Mouse (Mus musculus) MEL (cell line): ENCODE results near the gene Tdrd3. TPM values are rescaled to one million over a fixed set of nuclear protein-coding genes. Genes with fewer than 3 reads are reported as not detected.

Experiments
- DNase-seq: peaks from one replicate; pipeline ENCODE4 v3.0.0; 2011; ENCODE audit warnings: low read depth, low spot score
- H3K27ac ChIP-seq: 2 replicates; pipeline ENCODE4 v1.5.1; 2012; ENCODE audit warnings: low read depth, mild to moderate bottlenecking, control low read depth, low read length, moderate library complexity; ENCODE audit not compliant: control insufficient read depth
- H3K27me3 ChIP-seq, 2 experiments: fragments of 150-350 bp in 1 of 2; sonication (generic) in 1 of 2; 2 replicates each; pipeline ENCODE4 v1.6.1; 2012; ENCODE audit warnings: low read length in 2 of 2, mild to moderate bottlenecking in 2 of 2, improper control_type of control experiment in 1 of 2, moderate library complexity in 1 of 2; ENCODE audit not compliant: insufficient read depth in 2 of 2, control insufficient read depth in 1 of 2
- H3K36me3 ChIP-seq, 2 experiments: 2 replicates each; pipeline ENCODE4 v1.6.1; 2012 to 2014; ENCODE audit warnings: low read length in 2 of 2, improper control_type of control experiment in 1 of 2, inconsistent platforms in 1 of 2, mild to moderate bottlenecking in 1 of 2; ENCODE audit not compliant: insufficient read depth in 2 of 2, control insufficient read depth in 1 of 2
- H3K4me1 ChIP-seq, 2 experiments: fragments of 150-350 bp in 1 of 2; sonication (generic) in 1 of 2; 2 replicates each; pipeline ENCODE4 v1.6.1; 2012; ENCODE audit warnings: low read length in 2 of 2, improper control_type of control experiment in 1 of 2, mild to moderate bottlenecking in 1 of 2; ENCODE audit not compliant: insufficient read depth in 2 of 2, control insufficient read depth in 1 of 2
- H3K4me3 ChIP-seq, 2 experiments: fragments of 150-350 bp in 1 of 2; sonication (generic) in 1 of 2; 2 replicates each; pipeline ENCODE4 v1.5.1; 2012; ENCODE audit warnings: low read depth in 2 of 2, low read length in 2 of 2, mild to moderate bottlenecking in 2 of 2, moderate library complexity in 2 of 2, control low read depth in 1 of 2, improper control_type of control experiment in 1 of 2; ENCODE audit not compliant: control insufficient read depth in 1 of 2, insufficient read depth in 1 of 2
- H3K79me2 ChIP-seq: 2 replicates; pipeline ENCODE4 v1.6.1; 2012; ENCODE audit warnings: mild to moderate bottlenecking, low read length, moderate library complexity; ENCODE audit not compliant: control insufficient read depth, poor library complexity, insufficient read depth
- H3K9ac ChIP-seq: 2 replicates; pipeline ENCODE4 v1.6.1; 2012; ENCODE audit warnings: low read depth, mild to moderate bottlenecking, control low read depth, low read length, moderate library complexity; ENCODE audit not compliant: control insufficient read depth, poor library complexity, severe bottlenecking
- H3K9me3 ChIP-seq: fragments of 150-350 bp; sonication (generic); replicated peaks from 2 replicates; pipeline ENCODE4 v1.6.1; 2012; ENCODE audit warnings: mild to moderate bottlenecking, low read length, improper control_type of control experiment, moderate library complexity; ENCODE audit not compliant: insufficient read depth
- BHLHE40 ChIP-seq: IDR thresholded peaks from 2 replicates; pipeline ENCODE4 v1.6.1; 2012; ENCODE audit warnings: low read depth, mild to moderate bottlenecking, inconsistent platforms, low read length, improper control_type of control experiment, borderline replicate concordance
- CHD1 ChIP-seq: IDR thresholded peaks from 2 replicates; pipeline ENCODE4 v1.6.1; 2012; ENCODE audit warnings: low read depth, mild to moderate bottlenecking, inconsistent platforms, low read length, improper control_type of control experiment
- CTCF ChIP-seq, 3 experiments: IDR thresholded peaks in 2 of 3; conservative IDR thresholded peaks in 1 of 3; 2 replicates each; pipeline ENCODE4 v1.5.1; 2011 to 2012; ENCODE audit warnings: low read length in 3 of 3, low read depth in 2 of 3, mild to moderate bottlenecking in 2 of 3, improper control_type of control experiment in 1 of 3, inconsistent platforms in 1 of 3, mixed read lengths in 1 of 3, moderate library complexity in 1 of 3; ENCODE audit not compliant: control insufficient read depth in 1 of 3, insufficient read depth in 1 of 3, poor library complexity in 1 of 3, severe bottlenecking in 1 of 3
- EP300 ChIP-seq, 2 experiments: IDR thresholded peaks; 2 replicates each; pipeline ENCODE4 v1.6.1; 2011; ENCODE audit warnings: improper control_type of control experiment in 2 of 2, low read length in 2 of 2, low read depth in 1 of 2, mild to moderate bottlenecking in 1 of 2
- GATA1 ChIP-seq: IDR thresholded peaks from 2 replicates; pipeline ENCODE4 v1.6.1; 2011; ENCODE audit warnings: low read depth, low read length, improper control_type of control experiment
- HCFC1 ChIP-seq: IDR thresholded peaks from 2 replicates; pipeline ENCODE4 v1.6.1; 2012; ENCODE audit warnings: low read depth, mild to moderate bottlenecking, inconsistent platforms, low read length, improper control_type of control experiment, moderate library complexity
- JUND ChIP-seq: IDR thresholded peaks from 2 replicates; pipeline ENCODE4 v1.6.1; 2011; ENCODE audit warnings: low read depth, mild to moderate bottlenecking, improper control_type of control experiment, low read length
- KAT2A ChIP-seq: conservative IDR thresholded peaks from 2 replicates; pipeline ENCODE4 v1.6.1; 2012; ENCODE audit warnings: low read depth, low read length, improper control_type of control experiment, inconsistent platforms
- MAFK ChIP-seq: IDR thresholded peaks from 2 replicates; pipeline ENCODE4 v1.6.1; 2011; ENCODE audit warnings: low read depth, mild to moderate bottlenecking, low read length, improper control_type of control experiment, borderline replicate concordance
- MAX ChIP-seq: IDR thresholded peaks from 2 replicates; pipeline ENCODE4 v1.6.1; 2011; ENCODE audit warnings: low read length, improper control_type of control experiment
- MAZ ChIP-seq: IDR thresholded peaks from 2 replicates; pipeline ENCODE4 v1.6.1; 2012; ENCODE audit warnings: low read depth, mild to moderate bottlenecking, inconsistent platforms, low read length, improper control_type of control experiment
- MEF2A ChIP-seq: IDR thresholded peaks from 2 replicates; pipeline ENCODE4 v1.6.1; 2014; ENCODE audit warnings: low read depth, mild to moderate bottlenecking, inconsistent platforms, low read length, improper control_type of control experiment; ENCODE audit not compliant: poor library complexity, insufficient replicate concordance, severe bottlenecking; ENCODE audit errors: extremely low read depth
- MXI1 ChIP-seq: IDR thresholded peaks from 2 replicates; pipeline ENCODE4 v1.6.1; 2011; ENCODE audit warnings: mild to moderate bottlenecking, low read depth, low read length, improper control_type of control experiment
- MYC ChIP-seq: IDR thresholded peaks from 2 replicates; pipeline ENCODE4 v1.6.1; 2011; ENCODE audit warnings: low read depth, mild to moderate bottlenecking, low read length, improper control_type of control experiment, moderate library complexity
- POLR2A ChIP-seq, 2 experiments: IDR thresholded peaks; 2 replicates each; pipeline ENCODE4 v1.6.1; 2011 to 2012; ENCODE audit warnings: low read length in 2 of 2, mild to moderate bottlenecking in 2 of 2, control low read depth in 1 of 2, improper control_type of control experiment in 1 of 2, low read depth in 1 of 2, moderate library complexity in 1 of 2; ENCODE audit not compliant: control insufficient read depth in 1 of 2, insufficient read depth in 1 of 2, poor library complexity in 1 of 2
- POLR2AphosphoS2 ChIP-seq: IDR thresholded peaks from 2 replicates; pipeline ENCODE4 v1.6.1; 2011; ENCODE audit warnings: low read length, improper control_type of control experiment
- RCOR1 ChIP-seq: IDR thresholded peaks from 2 replicates; pipeline ENCODE4 v1.6.1; 2012; ENCODE audit warnings: low read depth, mild to moderate bottlenecking, inconsistent platforms, low read length, improper control_type of control experiment
- SIN3A ChIP-seq: IDR thresholded peaks from 2 replicates; pipeline ENCODE4 v1.6.1; 2012; ENCODE audit warnings: low read length, improper control_type of control experiment, inconsistent platforms
- SMC3 ChIP-seq: IDR thresholded peaks from 2 replicates; pipeline ENCODE4 v1.6.1; 2011; ENCODE audit warnings: low read depth, low read length, improper control_type of control experiment
- TAL1 ChIP-seq: IDR thresholded peaks from 2 replicates; pipeline ENCODE4 v1.6.1; 2012; ENCODE audit warnings: mild to moderate bottlenecking, inconsistent platforms, low read length, moderate library complexity, mixed read lengths
- TBP ChIP-seq: IDR thresholded peaks from 2 replicates; pipeline ENCODE4 v1.8.0; 2011; ENCODE audit warnings: low read depth, low read length, improper control_type of control experiment
- TCF12 ChIP-seq: IDR thresholded peaks from 2 replicates; pipeline ENCODE4 v1.6.1; 2014; ENCODE audit warnings: low read depth, mild to moderate bottlenecking, inconsistent platforms, low read length, improper control_type of control experiment, moderate library complexity
- USF1 ChIP-seq: IDR thresholded peaks from 2 replicates; pipeline ENCODE4 v1.6.1; 2014; ENCODE audit warnings: low read depth, mild to moderate bottlenecking, inconsistent platforms, low read length, improper control_type of control experiment, moderate library complexity
- USF2 ChIP-seq, 2 experiments: IDR thresholded peaks; 2 replicates each; pipeline ENCODE4 v1.6.1; 2011 to 2012; ENCODE audit warnings: improper control_type of control experiment in 2 of 2, low read length in 2 of 2, borderline replicate concordance in 1 of 2, inconsistent platforms in 1 of 2, low read depth in 1 of 2, mild to moderate bottlenecking in 1 of 2; ENCODE audit not compliant: insufficient read depth in 1 of 2
- ZC3H11A ChIP-seq: IDR thresholded peaks from 2 replicates; pipeline ENCODE4 v1.6.1; 2012; ENCODE audit warnings: low read depth, mild to moderate bottlenecking, inconsistent platforms, low read length, improper control_type of control experiment
- ZMIZ1 ChIP-seq: IDR thresholded peaks from 2 replicates; pipeline ENCODE4 v1.6.1; 2012; ENCODE audit warnings: low read depth, mild to moderate bottlenecking, inconsistent platforms, low read length, improper control_type of control experiment, moderate library complexity
- ZNF384 ChIP-seq: IDR thresholded peaks from 2 replicates; pipeline ENCODE4 v1.6.1; 2012; ENCODE audit warnings: low read depth, mild to moderate bottlenecking, inconsistent platforms, low read length, improper control_type of control experiment
- polyA plus RNA-seq, 2 experiments: library from polyadenylated mRNA; stranded (reverse) in 1 of 2; unstranded in 1 of 2; fragments of >175 nt in 1 of 2; fragments of >200 nt in 1 of 2; gene quantifications; 2 replicates each; pipeline versions ENCODE4 v1.2.1 to v1.2.4; 2012; ENCODE audit warnings: low replicate concordance in 2 of 2, low read depth in 1 of 2; ENCODE audit not compliant: insufficient read length in 2 of 2, insufficient read depth in 1 of 2, missing spikeins in 1 of 2
- total RNA-seq: library from RNA; depleted of rRNA; stranded (reverse); fragments of 300-350 nt; gene quantifications from 2 replicates; pipeline ENCODE4 v1.2.3, GENCODE M21; 2012

Tdrd3 gene
- total and polyA plus RNA-seq, 3 experiments, result 22.5 to 22.6 TPM; not detected in 1

GRCm38 (mm10) chr14:87427032-87427431, 10.6 kb downstream of the Tdrd3 start:
- no peak for DNase-seq
- H3K36me3 ChIP-seq, result peaks cover 4 to 41% of the 10 kb centered on the region in 2 experiments
- no peaks in the 10 kb centered on the region for H3K27me3 ChIP-seq
- H3K4me3 ChIP-seq, result no peak overlapping the region
- peaks cover 20 to 25% of the 10 kb centered on the region in 2 experiments for H3K4me1 ChIP-seq
- H3K9me3 ChIP-seq, result no peaks in the 10 kb centered on the region
- TF ChIP-seq POLR2AphosphoS2 (no peak), POLR2A (IDR thresholded peaks at IDR 0.05; ENCODE audit: control insufficient read depth in 1 of 2, insufficient read depth in 1 of 2, low read depth in 1 of 2, low read length in 2 of 2, poor library complexity in 1 of 2) (no peak), EP300 (IDR thresholded peaks at IDR 0.05; ENCODE audit: low read depth in 1 of 2, low read length in 2 of 2) (no peak), USF2 (IDR thresholded peaks at IDR 0.05; ENCODE audit: borderline replicate concordance in 1 of 2, insufficient read depth in 1 of 2, low read depth in 1 of 2, low read length in 2 of 2) (no peak), KAT2A (no peak), JUND (no peak), HCFC1 (no peak), CHD1 (no peak), TCF12 (no peak), MAFK (no peak), SIN3A (no peak), MAZ (no peak), ZMIZ1 (no peak), RCOR1 (no peak)
- no peak overlapping the region for H3K27ac ChIP-seq
- H3K79me2 ChIP-seq, result peaks cover 54% of the 10 kb centered on the region
- H3K9ac ChIP-seq, result no peak overlapping the region

DNA sequence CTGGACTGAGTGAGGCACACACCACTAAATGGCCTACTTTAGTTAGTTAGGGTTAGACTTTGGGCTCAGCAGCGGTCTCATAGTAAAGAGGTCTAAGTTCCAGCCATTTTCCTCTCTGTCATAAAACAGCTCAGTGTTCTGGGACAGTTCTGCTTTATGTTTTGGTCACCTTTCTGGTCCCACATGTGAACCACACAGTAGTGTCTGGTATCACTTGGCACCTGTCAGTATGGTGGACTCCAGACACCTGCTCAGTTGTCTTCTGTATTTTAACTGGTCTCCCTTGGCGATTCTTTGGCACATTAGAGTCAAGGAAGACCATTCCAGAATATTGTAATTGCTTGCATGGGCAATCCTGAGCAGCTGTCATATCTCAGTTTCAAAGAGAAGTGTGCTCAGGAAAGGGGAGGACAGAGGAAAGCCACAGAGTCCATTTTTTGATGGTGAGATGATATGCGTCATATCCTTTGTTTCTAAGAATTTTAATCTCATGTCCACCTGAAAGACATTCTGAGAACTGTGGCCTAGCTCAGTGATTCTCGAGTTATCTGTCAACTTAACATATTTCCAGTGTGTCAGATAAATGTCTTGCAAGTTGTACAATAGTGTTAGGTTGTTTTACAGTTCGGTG, 11.3 kb downstream of the Tdrd3 start:
- TF ChIP-seq KAT2A, result no peak
- TF ChIP-seq USF1, result no peak
- no peak for TF ChIP-seq BHLHE40
- TF ChIP-seq MYC, result no peak
- TF ChIP-seq TBP, result no peak
- no peak for TF ChIP-seq MEF2A
- TF ChIP-seq SMC3, result no peak
- no peak for TF ChIP-seq TAL1
- TF ChIP-seq MAX, result no peak
- TF ChIP-seq SIN3A, result no peak
- TF ChIP-seq MXI1, result no peak
- no peak for TF ChIP-seq EP300 (IDR thresholded peaks at IDR 0.05; ENCODE audit: low read depth in 1 of 2, low read length in 2 of 2)
- no peak for TF ChIP-seq ZC3H11A
- TF ChIP-seq GATA1, result no peak
- TF ChIP-seq MAFK, result no peak
- no peak for TF ChIP-seq RCOR1
- TF ChIP-seq CTCF (IDR thresholded peaks at IDR 0.05 in 2 of 3, conservative IDR thresholded peaks at IDR 0.05 in 1 of 3; ENCODE audit: control insufficient read depth in 1 of 3, insufficient read depth in 1 of 3, low read depth in 2 of 3, low read length in 3 of 3, poor library complexity in 1 of 3, severe bottlenecking in 1 of 3), result no peak
- no peak for TF ChIP-seq USF2 (IDR thresholded peaks at IDR 0.05; ENCODE audit: borderline replicate concordance in 1 of 2, insufficient read depth in 1 of 2, low read depth in 1 of 2, low read length in 2 of 2)
- TF ChIP-seq TCF12, result no peak
- TF ChIP-seq ZNF384, result no peak
- peaks cover 20 to 25% of the 10 kb centered on the region in 2 experiments for H3K4me1 ChIP-seq
- peaks cover 4 to 38% of the 10 kb centered on the region in 2 experiments for H3K36me3 ChIP-seq
- H3K4me3 ChIP-seq, result no peak overlapping the region
- no peak overlapping the region for H3K9ac ChIP-seq
- no peaks in the 10 kb centered on the region for H3K27me3 ChIP-seq
- peaks cover 50% of the 10 kb centered on the region for H3K79me2 ChIP-seq
- DNase-seq, result no peak
- no peak overlapping the region for H3K27ac ChIP-seq
- H3K9me3 ChIP-seq, result no peaks in the 10 kb centered on the region
